Mouse (Mus musculus) kidney, adult 2 months (tissue): ENCODE data around the gene Tmem14a.

Experiments
- CTCF ChIP-seq: fragments of 200-500 bp; conservative IDR thresholded peaks from 2 replicates; pipeline ENCODE4 v1.5.1; 2011; ENCODE audit warnings: low read depth, mild to moderate bottlenecking, control low read depth, low read length, moderate library complexity, mixed read lengths; ENCODE audit not compliant: insufficient read depth, insufficient read length
- POLR2A ChIP-seq: fragments of 200-500 bp; IDR thresholded peaks from one replicate; pipeline ENCODE4 v1.6.1; 2011; ENCODE audit warnings: low read depth, low read length, control low read depth

DNA sequence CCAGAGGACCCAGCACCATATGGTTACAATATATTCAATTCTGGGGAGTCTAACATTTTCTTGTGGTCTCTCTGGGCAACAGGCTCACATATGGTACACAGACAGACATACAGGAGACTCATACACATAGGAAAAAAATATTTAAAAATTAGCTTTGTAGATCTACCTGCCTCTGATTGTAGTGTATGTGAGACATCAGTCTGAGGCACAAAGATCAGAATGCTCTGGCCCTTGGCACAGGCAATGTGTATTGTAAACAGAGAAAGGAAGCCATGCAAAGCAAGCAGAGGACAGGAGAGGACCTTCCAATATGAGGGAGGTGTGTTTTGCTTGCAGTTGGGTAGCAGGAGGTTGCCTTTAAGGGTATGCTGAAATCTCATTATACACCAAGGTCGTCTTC lies 14.1 kb downstream of the Tmem14a start:
- TF ChIP-seq POLR2A (no peak), CTCF (no peak)
